Mouse (Mus musculus): ENCODE measurements around the gene Fam118b. TPM values are rescaled to one million over a fixed set of nuclear protein-coding genes. Genes with fewer than 3 reads are reported as not detected.

Gene Fam118b
- 10 to 100 TPM in 3 of 4 experiments, 1 to 10 TPM in 1; 9.5 to 18.4 (median 15.5) TPM for total RNA-seq (2022)

- peak; percentile 85 for DNase-seq
These were observed at the start of gene Fam118b, which contains the start of gene Rpusd4 for GRCm38 (mm10) chr9:35267146-35267975. TSS of gene Fam118b (minus strand) at chr9:35267805. TSS of gene Rpusd4 (plus strand) at chr9:35267865.

- no peak for DNase-seq
These were observed 49.2 kb upstream of the Fam118b start for GRCm38 (mm10) chr9:35316771-35317211.

GRCm38 (mm10) chr9:35314254-35314653 is 46.6 kb upstream of the Fam118b start:
- no peak for DNase-seq

GRCm38 (mm10) chr9:35313601-35314000 is 46.0 kb upstream of the Fam118b start:
- no peak for DNase-seq

- no peak for DNase-seq
These were observed 44.9 kb upstream of the Fam118b start for GRCm38 (mm10) chr9:35312516-35312915.

GRCm38 (mm10) chr9:35310377-35310776 is 42.8 kb upstream of the Fam118b start:
- DNase-seq: no peak

- DNase-seq: no peak
These were observed 39.9 kb upstream of the Fam118b start for GRCm38 (mm10) chr9:35307461-35307860.

GRCm38 (mm10) chr9:35302172-35302571 is 34.6 kb upstream of the Fam118b start:
- DNase-seq: no peak

GRCm38 (mm10) chr9:35297791-35298190 is 30.2 kb upstream of the Fam118b start:
- no peak for DNase-seq

GRCm38 (mm10) chr9:35293465-35293864 is 25.9 kb upstream of the Fam118b start:
- no peak for DNase-seq

- no peak for DNase-seq
These were observed 23.3 kb upstream of the Fam118b start for GRCm38 (mm10) chr9:35290916-35291315.

- no peak for DNase-seq
These were observed 22.8 kb upstream of the Fam118b start for GRCm38 (mm10) chr9:35290417-35290816.

- no peak for DNase-seq
These were observed 22.4 kb upstream of the Fam118b start for GRCm38 (mm10) chr9:35289992-35290391.

- DNase-seq: no peak
These were observed 18.7 kb upstream of the Fam118b start for GRCm38 (mm10) chr9:35286351-35286750.

GRCm38 (mm10) chr9:35284351-35284750 is 16.7 kb upstream of the Fam118b start:
- no peak for DNase-seq

- no peak for DNase-seq
These were observed 15.9 kb upstream of the Fam118b start for GRCm38 (mm10) chr9:35283415-35284069.

GRCm38 (mm10) chr9:35282851-35283200 is 15.2 kb upstream of the Fam118b start:
- no peak for DNase-seq

- peak; percentile 18 for DNase-seq
These were observed 14.6 kb upstream of the Fam118b start for GRCm38 (mm10) chr9:35282006-35282850.

GRCm38 (mm10) chr9:35278451-35278850 is 10.8 kb upstream of the Fam118b start:
- DNase-seq: no peak

- DNase-seq: no peak
These were observed 10.3 kb upstream of the Fam118b start for GRCm38 (mm10) chr9:35277855-35278365.

- no peak for DNase-seq
These were observed 541 bp upstream of the Fam118b start for GRCm38 (mm10) chr9:35267976-35268715.

GRCm38 (mm10) chr9:35264509-35264908 is 3.1 kb downstream of the Fam118b start:
- no peak for DNase-seq
